ENCODE assay signal across 2 mouse cellular contexts in genomic region chr2:13579315-13579714, GRCm38 (mm10).
TF ChIP-seq lines count a peak whose summit lies in the region.

No protein-coding gene starts in this region.

TF ChIP-seq in C2C12, 6 proteins besides CTCF, POLR2A, EP300 and RAD21 (continued from another document):
- TF ChIP-seq MYOG (IDR thresholded peaks at IDR 0.05; ENCODE audit: control insufficient read depth, extremely low read depth, insufficient read length) (no peak), MAX (IDR thresholded peaks at IDR 0.05) (no peak)

TF ChIP-seq in myocyte, 11 proteins besides CTCF, POLR2A, EP300 and RAD21 (continued from another document):
- TF ChIP-seq SRF (IDR thresholded peaks at IDR 0.05; ENCODE audit: control insufficient read depth, insufficient read length, low read depth): no peak
